Mouse (Mus musculus): ENCODE measurements at regions not wholly inside any gene's neighbourhood (a gene's known extent, or its start where the extent isn't known, plus 50 kb on each side); places are given as distances from the start of the nearest gene placed in this dataset.
"Not testable (repeated sequence)": the region's sequence is repeated elsewhere in the genome, so short reads cannot be mapped to it uniquely, and the experiment has no call there.

- TF ChIP-seq CTCF (IDR thresholded peaks at IDR 0.05; ENCODE audit: borderline replicate concordance, control insufficient read depth, extremely low read depth, insufficient read depth, low read length, poor library complexity); POLR2A (IDR thresholded peaks at IDR 0.05; ENCODE audit: control insufficient read depth, extremely low read depth, insufficient read depth, low read length, poor library complexity): not testable (repeated sequence)
These were observed 713.7 kb upstream of the Olfr1507 start for GRCm38 (mm10) chr14:53209258-53209657.
